Mouse (Mus musculus): ENCODE results near the gene Mettl23.
A peak's percentile ranks its signal among the peaks of the same experiment; 100 is the strongest.

- TF ChIP-seq POLR2A (IDR thresholded peaks at IDR 0.05; ENCODE audit: insufficient read depth, low read length) (no peak), CTCF (IDR thresholded peaks at IDR 0.05; ENCODE audit: low read depth, low read length) (peak; percentile 85)
Observed at GRCm38 (mm10) chr11:116807938-116808606, 35.0 kb upstream of the Mettl23 start.
